Mouse (Mus musculus) ZHBTc4 (cell line): ENCODE results near the gene Pltp.

ENCODE experiments used
- DNase-seq: peaks from one replicate; pipeline ENCODE4 v3.0.0-alpha.2; 2011; ENCODE audit warnings: low read depth, low spot score

The Pltp gene

GRCm38 (mm10) chr2:164857101-164857821 is at the start of gene Pltp:
Pltp (minus strand) TSS chr2:164857711.
- DNase-seq, result peak; percentile 92

- peak; percentile 67 for DNase-seq
Measured at GRCm38 (mm10) chr2:164906071-164906470, 48.6 kb upstream of the Pltp start.

- DNase-seq, result no peak
Measured at GRCm38 (mm10) chr2:164903496-164903895, 46.0 kb upstream of the Pltp start.

- DNase-seq, result no peak
Measured at GRCm38 (mm10) chr2:164901380-164901779, 43.9 kb upstream of the Pltp start.

- no peak for DNase-seq
Measured at GRCm38 (mm10) chr2:164899723-164900459, 42.4 kb upstream of the Pltp start.

GRCm38 (mm10) chr2:164899034-164899433 is 41.5 kb upstream of the Pltp start:
- no peak for DNase-seq

- DNase-seq, result no peak
Measured at GRCm38 (mm10) chr2:164898008-164898407, 40.5 kb upstream of the Pltp start.

GRCm38 (mm10) chr2:164895885-164896284 is 38.4 kb upstream of the Pltp start:
- no peak for DNase-seq

GRCm38 (mm10) chr2:164894644-164895043 is 37.1 kb upstream of the Pltp start:
- DNase-seq, result no peak

GRCm38 (mm10) chr2:164894048-164894447 is 36.5 kb upstream of the Pltp start:
- no peak for DNase-seq

GRCm38 (mm10) chr2:164892696-164893216 is 35.2 kb upstream of the Pltp start:
- DNase-seq, result no peak

- no peak for DNase-seq
Measured at GRCm38 (mm10) chr2:164891908-164892695, 34.6 kb upstream of the Pltp start.

- DNase-seq, result no peak
Measured at GRCm38 (mm10) chr2:164891056-164891834, 33.7 kb upstream of the Pltp start.

- no peak for DNase-seq
Measured at GRCm38 (mm10) chr2:164890411-164891049, 33.0 kb upstream of the Pltp start.

- DNase-seq, result no peak
Measured at GRCm38 (mm10) chr2:164889960-164890359, 32.4 kb upstream of the Pltp start.

GRCm38 (mm10) chr2:164888996-164889395 is 31.5 kb upstream of the Pltp start:
- no peak for DNase-seq

GRCm38 (mm10) chr2:164886617-164887016 is 29.1 kb upstream of the Pltp start:
- DNase-seq, result no peak

GRCm38 (mm10) chr2:164885788-164886187 is 28.3 kb upstream of the Pltp start:
- DNase-seq, result no peak

- DNase-seq, result no peak
Measured at GRCm38 (mm10) chr2:164882619-164883018, 25.1 kb upstream of the Pltp start.

GRCm38 (mm10) chr2:164879568-164880277 is 22.2 kb upstream of the Pltp start:
- peak; percentile 97 for DNase-seq
